Mouse (Mus musculus): ENCODE results near the gene Olfr694. TPM values are rescaled to one million over a fixed set of nuclear protein-coding genes. Genes with fewer than 3 reads are reported as not detected.

Olfr694 gene
- not detected for total RNA-seq (2023)

DNA sequence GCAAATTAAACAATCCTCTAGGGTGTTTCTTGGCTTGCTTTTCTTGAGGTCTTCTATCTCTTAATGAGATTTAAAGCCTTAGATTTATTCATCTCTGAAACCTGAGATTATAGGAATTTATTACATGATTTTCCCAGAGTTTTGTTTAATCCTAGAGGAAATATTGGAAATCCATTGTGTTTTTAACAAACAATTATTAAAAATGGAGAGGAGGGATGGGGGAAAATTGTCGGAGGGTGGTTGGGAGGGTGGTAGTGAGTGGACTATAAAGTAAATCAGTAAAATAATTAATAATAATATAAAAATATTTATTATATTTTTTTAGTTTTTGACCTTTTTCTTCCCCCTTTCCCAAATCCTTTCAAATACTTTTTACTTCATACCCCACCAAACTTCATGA is at the start of gene Olfr694:
TSS of gene Olfr694 (minus strand) at position 101 of the 400 bp plus-strand sequence.

GRCm38 (mm10) chr7:106716296-106716695 is 24.7 kb upstream of the Olfr694 start, which contains the start of gene Olfr695:
TSS of gene Olfr695 (minus strand) at chr7:106716396.

DNA sequence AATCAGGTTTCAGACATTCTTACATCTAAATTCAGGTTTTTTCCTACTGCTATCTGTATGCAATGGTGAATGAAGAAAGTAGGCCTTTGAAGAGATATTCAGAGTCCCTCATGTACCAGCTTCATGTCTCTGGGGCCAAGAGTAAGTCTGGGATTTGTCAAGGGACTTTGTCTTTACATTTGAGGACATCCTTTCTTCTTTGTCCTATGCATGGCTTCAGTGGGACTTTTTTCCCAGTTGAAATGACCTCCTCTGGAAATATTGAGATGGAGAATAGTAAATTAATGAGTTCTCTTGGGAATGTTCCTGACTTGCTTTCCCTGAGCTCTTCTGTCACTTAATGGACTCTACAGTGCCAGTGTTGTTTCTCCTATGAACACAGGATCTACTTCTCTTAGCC is 11.1 kb downstream of the Olfr694 start, which contains the start of gene Olfr693:
TSS of gene Olfr693 (minus strand) at position 101 of the 400 bp plus-strand sequence.

Other genes with a start within 250 kb of the Olfr694 start
- gene Olfr693, start 11.2 kb downstream of the Olfr694 start, total RNA-seq (2023): not detected
- not detected for gene Olfr695, start 24.6 kb upstream of the Olfr694 start, total RNA-seq (2023)
- gene Olfr697, start 50.6 kb upstream of the Olfr694 start, total RNA-seq (2023): not detected
- gene Olfr698, start 63.6 kb upstream of the Olfr694 start, total RNA-seq (2023): not detected
- not detected for gene Olfr699, start 101.4 kb upstream of the Olfr694 start, total RNA-seq (2023)
- gene Olfr700, start 117.0 kb upstream of the Olfr694 start, total RNA-seq (2023): not detected
- gene Olfr701, start 122.3 kb upstream of the Olfr694 start, total RNA-seq (2023): not detected
- gene Olfr702, start 142.1 kb upstream of the Olfr694 start, total RNA-seq (2023): not detected
- not detected for gene Olfr703, start 151.5 kb upstream of the Olfr694 start, total RNA-seq (2023)
- not detected for gene Olfr704, start 171.4 kb upstream of the Olfr694 start, total RNA-seq (2023)
- not detected for gene Olfr705, start 185.1 kb upstream of the Olfr694 start, total RNA-seq (2023)
- not detected for gene Olfr706, start 196.3 kb upstream of the Olfr694 start, total RNA-seq (2023)
- not detected for gene Olfr707, start 209.4 kb upstream of the Olfr694 start, total RNA-seq (2023)
- gene Olfr1532-ps1, start 216.2 kb upstream of the Olfr694 start, total RNA-seq (2023): not detected
- under 1 TPM; 0.15 to 0.18 TPM for gene Olfr709-ps1, start 240.4 kb upstream of the Olfr694 start, total RNA-seq (2023)